Mouse (Mus musculus): ENCODE data around the gene Sema3d. TPM values are rescaled to one million over a fixed set of nuclear protein-coding genes. Genes with fewer than 3 reads are reported as not detected.

Gene Sema3d
- polyA plus RNA-seq, 1 experiment, result not detected

DNA sequence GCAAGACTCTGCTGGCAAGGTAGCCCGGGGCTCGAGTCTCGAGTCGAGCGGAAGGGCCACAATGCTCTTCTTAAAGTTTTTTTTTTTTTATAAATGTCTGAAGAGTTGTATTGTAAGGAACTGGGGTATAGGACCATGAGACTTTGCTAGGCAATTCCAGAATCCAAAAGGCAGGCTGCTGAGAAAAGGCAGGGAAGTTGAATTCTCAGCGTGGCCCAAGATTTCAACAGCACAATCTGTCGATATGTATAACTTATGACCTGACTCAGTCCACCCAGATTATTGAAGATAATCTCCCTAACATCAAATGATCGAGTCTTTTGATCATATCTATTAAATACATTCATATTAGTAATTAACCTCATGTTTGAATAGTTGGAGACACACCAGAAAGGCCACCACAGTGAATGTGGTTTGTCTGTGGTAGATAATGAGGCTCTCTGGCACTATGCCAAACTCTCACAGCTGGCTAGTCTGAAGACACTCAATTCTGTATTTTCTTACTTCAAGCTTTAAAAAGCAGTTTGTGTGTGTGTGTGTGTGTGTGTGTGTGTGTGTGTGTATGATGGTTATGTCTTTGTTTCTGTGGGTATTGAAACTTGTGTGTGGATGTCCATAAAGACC, 166.0 kb downstream of the Sema3d start:
- no peak for TF ChIP-seq POLR2A (IDR thresholded peaks at IDR 0.05; ENCODE audit: borderline replicate concordance, low read depth, low read length)
- TF ChIP-seq CTCF (IDR thresholded peaks at IDR 0.05; ENCODE audit: low read depth, low read length), result no peak
- Histone ChIP-seq H3K4me1 (ENCODE audit: control insufficient read depth, insufficient read depth, low read length) (no peaks in the 10 kb centered on the region), H3K27ac (ENCODE audit: insufficient read depth, low read depth, low read length) (no peak overlapping the region), H3K4me3 (ENCODE audit: insufficient read depth, low read length) (no peak overlapping the region)

DNA sequence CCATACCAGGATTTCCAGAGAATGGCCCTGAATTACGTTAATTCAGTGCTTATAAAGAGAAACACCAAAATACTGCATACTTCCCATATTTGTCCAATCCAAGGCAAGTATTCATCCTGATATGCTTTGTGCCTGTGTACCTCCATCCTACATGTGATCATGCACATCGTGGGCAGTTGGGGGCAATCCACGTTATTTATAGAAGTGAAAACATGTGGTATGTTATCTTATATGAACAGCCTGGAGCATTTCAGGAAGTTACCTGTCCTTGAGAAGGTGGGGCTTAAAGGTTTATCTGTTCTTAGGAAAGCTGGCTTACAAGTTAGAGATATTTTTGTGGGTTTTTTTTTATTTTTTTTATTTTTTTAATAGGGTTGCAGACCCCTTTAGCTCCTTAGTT, 172.2 kb downstream of the Sema3d start:
- TF ChIP-seq CTCF (IDR thresholded peaks at IDR 0.05; ENCODE audit: low read depth, low read length) (no peak), POLR2A (IDR thresholded peaks at IDR 0.05; ENCODE audit: borderline replicate concordance, low read depth, low read length) (no peak)

DNA sequence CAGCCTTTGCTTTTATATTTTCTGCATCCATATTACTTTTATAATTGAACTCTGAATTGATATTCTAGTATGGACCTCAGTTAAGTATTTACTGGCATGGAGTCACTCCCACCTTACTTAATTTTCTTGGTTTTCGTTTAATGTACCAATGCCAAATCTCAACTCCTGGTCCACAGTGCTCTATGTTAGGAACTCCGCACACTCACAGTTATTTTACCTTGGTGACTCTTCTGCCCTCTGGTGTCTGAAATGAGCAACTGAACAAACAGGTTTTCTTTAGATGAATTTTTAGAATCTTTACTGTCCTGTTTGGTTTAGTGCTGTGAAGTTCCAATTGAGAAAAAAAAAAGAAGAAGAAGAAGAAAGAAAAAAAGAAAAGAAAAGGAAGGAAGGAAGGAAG, 174.7 kb downstream of the Sema3d start:
- Histone ChIP-seq H3K4me3 (ENCODE audit: insufficient read depth, low read length) (no peak overlapping the region), H3K27ac (ENCODE audit: insufficient read depth, low read depth, low read length) (no peak overlapping the region), H3K4me1 (ENCODE audit: control insufficient read depth, insufficient read depth, low read length) (no peaks in the 10 kb centered on the region)
- no peak for TF ChIP-seq POLR2A (IDR thresholded peaks at IDR 0.05; ENCODE audit: borderline replicate concordance, low read depth, low read length)
- TF ChIP-seq CTCF (IDR thresholded peaks at IDR 0.05; ENCODE audit: low read depth, low read length), result no peak

More for the DNA sequence above, 172.2 kb downstream of the Sema3d start:
- Histone ChIP-seq H3K4me3 (ENCODE audit: insufficient read depth, low read length) (no peak overlapping the region), H3K27ac (ENCODE audit: insufficient read depth, low read depth, low read length) (no peak overlapping the region), H3K4me1 (ENCODE audit: control insufficient read depth, insufficient read depth, low read length) (no peaks in the 10 kb centered on the region)

DNA sequence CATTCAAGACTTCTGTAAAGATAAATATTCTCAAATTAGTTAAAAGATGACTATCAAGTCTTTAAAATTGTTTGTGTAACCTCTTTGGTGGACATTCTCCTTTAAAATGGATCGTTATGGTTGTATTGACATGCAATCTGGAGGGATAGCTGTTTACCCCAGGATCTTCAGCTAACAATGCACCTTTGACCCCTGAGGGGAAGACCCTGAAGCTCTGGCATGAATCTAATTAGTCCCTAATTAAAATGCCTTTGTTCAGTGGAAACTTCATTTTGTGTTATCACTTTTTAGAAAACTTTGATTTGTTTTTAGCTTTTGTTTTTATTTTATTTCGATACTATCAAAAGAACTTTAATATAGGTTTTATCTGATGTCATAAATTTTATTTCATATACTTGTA, 178.6 kb downstream of the Sema3d start:
- Histone ChIP-seq H3K4me3 (ENCODE audit: insufficient read depth, low read length) (no peak overlapping the region), H3K4me1 (ENCODE audit: control insufficient read depth, insufficient read depth, low read length) (no peaks in the 10 kb centered on the region), H3K27ac (ENCODE audit: insufficient read depth, low read depth, low read length) (no peak overlapping the region)
- no peak for TF ChIP-seq CTCF (IDR thresholded peaks at IDR 0.05; ENCODE audit: low read depth, low read length)
- TF ChIP-seq POLR2A (IDR thresholded peaks at IDR 0.05; ENCODE audit: borderline replicate concordance, low read depth, low read length), result no peak

DNA sequence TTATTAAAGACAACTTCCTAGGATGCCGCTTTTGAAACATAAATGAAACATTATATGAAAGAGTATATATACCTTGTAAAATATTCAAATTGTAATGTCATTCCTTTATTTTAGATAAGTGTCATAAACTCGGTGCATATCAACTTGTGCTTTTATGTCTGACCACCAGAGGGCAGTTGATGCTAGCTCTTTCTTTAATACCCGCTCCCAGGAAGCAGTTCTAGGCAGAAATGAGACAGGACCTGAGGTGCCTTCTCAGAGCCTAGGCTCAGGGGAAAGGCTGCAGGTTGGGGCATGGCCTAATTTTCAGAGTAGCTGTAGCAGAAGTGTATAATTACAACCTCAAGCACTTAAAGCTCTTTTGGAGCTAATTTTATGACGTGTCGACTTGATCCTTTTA, 179.0 kb downstream of the Sema3d start:
- H3K4me1 ChIP-seq (ENCODE audit: control insufficient read depth, insufficient read depth, low read length), result no peaks in the 10 kb centered on the region
- no peak for TF ChIP-seq POLR2A (IDR thresholded peaks at IDR 0.05; ENCODE audit: borderline replicate concordance, low read depth, low read length)
- peak; percentile 39; the same call in 1 of the 2 replicates for TF ChIP-seq CTCF (IDR thresholded peaks at IDR 0.05; ENCODE audit: low read depth, low read length)
- H3K27ac ChIP-seq (ENCODE audit: insufficient read depth, low read depth, low read length), result no peak overlapping the region
- no peak overlapping the region for H3K4me3 ChIP-seq (ENCODE audit: insufficient read depth, low read length)

DNA sequence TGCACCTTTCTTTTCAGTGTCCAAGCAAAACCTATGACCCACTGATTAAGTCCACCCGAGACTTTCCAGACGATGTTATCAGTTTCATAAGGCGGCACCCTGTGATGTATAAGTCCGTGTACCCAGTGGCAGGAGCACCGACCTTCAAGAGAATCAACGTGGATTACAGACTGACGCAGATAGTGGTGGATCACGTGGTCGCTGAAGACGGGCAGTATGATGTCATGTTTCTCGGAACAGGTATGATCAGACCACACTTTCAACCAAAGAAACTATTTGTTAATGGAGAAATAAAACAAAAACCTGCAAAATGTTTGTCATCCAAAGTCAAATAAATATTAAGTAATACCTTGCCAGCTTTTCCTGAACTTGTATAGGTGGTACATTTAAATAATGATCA, 179.9 kb downstream of the Sema3d start:
- no peaks in the 10 kb centered on the region for H3K4me1 ChIP-seq (ENCODE audit: control insufficient read depth, insufficient read depth, low read length)
- H3K27ac ChIP-seq (ENCODE audit: insufficient read depth, low read depth, low read length), result no peak overlapping the region
- TF ChIP-seq POLR2A (IDR thresholded peaks at IDR 0.05; ENCODE audit: borderline replicate concordance, low read depth, low read length) (no peak), CTCF (IDR thresholded peaks at IDR 0.05; ENCODE audit: low read depth, low read length) (no peak)
- H3K4me3 ChIP-seq (ENCODE audit: insufficient read depth, low read length), result no peak overlapping the region

DNA sequence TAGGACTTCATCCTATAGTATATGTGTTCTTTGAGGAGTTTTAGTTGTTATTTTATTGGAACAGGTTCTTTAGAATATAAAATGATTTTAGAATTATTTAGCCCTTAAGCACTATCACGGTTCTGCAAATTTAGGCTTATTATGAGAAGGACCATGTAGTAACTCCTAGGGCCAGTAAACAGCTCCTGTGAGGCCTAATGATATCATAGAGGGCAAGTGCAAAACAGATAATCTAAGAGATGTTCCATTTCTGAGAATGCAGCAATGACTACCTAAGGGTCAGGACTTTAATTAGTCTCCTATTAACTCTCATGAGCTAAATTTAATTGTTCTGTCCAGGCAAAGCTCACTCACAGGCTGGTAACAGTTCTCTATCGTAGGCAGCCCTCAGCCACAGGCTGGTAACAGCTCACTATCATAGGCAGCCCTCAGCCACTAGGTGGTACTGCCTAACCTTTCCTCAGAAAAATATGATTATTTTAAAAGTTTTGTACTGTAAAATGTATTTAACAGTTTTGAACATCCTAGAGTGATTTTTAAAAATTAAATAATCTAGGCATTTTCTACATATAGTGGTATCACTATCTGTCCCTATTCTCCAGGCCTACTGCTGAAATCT, 181.5 kb downstream of the Sema3d start:
- no peak for TF ChIP-seq CTCF (IDR thresholded peaks at IDR 0.05; ENCODE audit: low read depth, low read length)
- no peak for TF ChIP-seq POLR2A (IDR thresholded peaks at IDR 0.05; ENCODE audit: borderline replicate concordance, low read depth, low read length)
- Histone ChIP-seq H3K4me3 (ENCODE audit: insufficient read depth, low read length) (no peak overlapping the region), H3K4me1 (ENCODE audit: control insufficient read depth, insufficient read depth, low read length) (no peaks in the 10 kb centered on the region), H3K27ac (ENCODE audit: insufficient read depth, low read depth, low read length) (no peak overlapping the region)

DNA sequence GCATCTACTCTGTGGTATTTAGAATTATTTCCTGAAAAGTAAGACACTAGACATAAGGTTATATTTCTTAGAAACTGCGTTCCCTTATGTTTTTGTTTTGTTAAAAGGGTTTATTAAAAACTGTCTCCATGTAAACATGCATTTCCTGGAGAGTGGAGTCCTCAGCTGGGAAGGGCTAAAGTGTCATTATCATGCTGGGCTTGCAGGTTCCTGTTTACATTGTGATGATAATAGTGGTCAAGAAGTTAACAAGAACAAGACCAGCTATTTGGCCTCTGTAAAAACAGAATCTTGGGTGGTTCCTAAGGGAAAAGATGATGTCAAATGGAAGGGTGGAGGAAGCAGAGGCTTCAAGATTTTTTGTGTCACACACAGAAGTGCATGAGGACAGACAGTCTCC, 183.4 kb downstream of the Sema3d start:
- TF ChIP-seq CTCF (IDR thresholded peaks at IDR 0.05; ENCODE audit: low read depth, low read length) (no peak), POLR2A (IDR thresholded peaks at IDR 0.05; ENCODE audit: borderline replicate concordance, low read depth, low read length) (no peak)
- Histone ChIP-seq H3K27ac (ENCODE audit: insufficient read depth, low read depth, low read length) (no peak overlapping the region), H3K4me3 (ENCODE audit: insufficient read depth, low read length) (no peak overlapping the region), H3K4me1 (ENCODE audit: control insufficient read depth, insufficient read depth, low read length) (no peaks in the 10 kb centered on the region)

DNA sequence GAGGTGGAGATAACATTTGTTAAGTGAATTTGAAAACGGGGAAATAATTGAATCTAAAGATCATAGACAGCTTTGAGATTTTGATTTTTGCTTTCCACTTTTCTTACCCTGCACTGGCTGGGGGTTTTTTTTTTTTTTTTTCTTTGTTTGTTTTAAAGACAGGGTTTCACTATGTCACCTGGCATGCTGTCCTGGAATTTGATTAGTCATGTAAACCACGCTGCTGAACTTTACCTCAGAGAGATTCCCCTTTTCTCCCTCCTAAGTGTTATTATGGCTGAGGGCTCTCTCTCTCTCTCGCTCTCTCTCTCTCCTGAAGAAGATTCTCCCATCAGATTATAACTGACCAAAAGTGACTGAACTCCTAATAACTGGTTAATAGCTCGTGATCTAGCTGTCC, 191.4 kb downstream of the Sema3d start:
- Histone ChIP-seq H3K4me3 (ENCODE audit: insufficient read depth, low read length) (no peak overlapping the region), H3K4me1 (ENCODE audit: control insufficient read depth, insufficient read depth, low read length) (no peaks in the 10 kb centered on the region), H3K27ac (ENCODE audit: insufficient read depth, low read depth, low read length) (no peak overlapping the region)
- TF ChIP-seq CTCF (IDR thresholded peaks at IDR 0.05; ENCODE audit: low read depth, low read length) (no peak), POLR2A (IDR thresholded peaks at IDR 0.05; ENCODE audit: borderline replicate concordance, low read depth, low read length) (no peak)

DNA sequence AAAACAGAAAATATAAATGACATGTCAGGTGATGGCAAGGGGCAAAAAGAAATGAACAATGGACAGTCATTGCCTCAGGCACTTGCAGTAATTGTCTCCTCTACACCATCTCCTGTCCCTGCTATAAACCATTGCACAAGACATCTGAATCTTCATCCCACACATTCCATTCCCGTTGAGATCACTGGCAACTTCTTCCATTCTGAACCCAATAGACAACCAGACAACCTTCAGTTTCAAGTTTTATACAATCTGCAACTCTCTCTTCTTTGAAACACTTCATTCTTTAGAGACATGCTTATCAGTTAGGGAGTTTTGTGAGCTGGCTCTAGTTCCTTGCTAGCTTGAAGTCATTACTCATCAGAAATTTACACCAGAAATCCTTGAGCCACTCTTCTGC, 192.1 kb downstream of the Sema3d start:
- TF ChIP-seq POLR2A (IDR thresholded peaks at IDR 0.05; ENCODE audit: borderline replicate concordance, low read depth, low read length) (no peak), CTCF (IDR thresholded peaks at IDR 0.05; ENCODE audit: low read depth, low read length) (no peak)
- Histone ChIP-seq H3K27ac (ENCODE audit: insufficient read depth, low read depth, low read length) (no peak overlapping the region), H3K4me1 (ENCODE audit: control insufficient read depth, insufficient read depth, low read length) (no peaks in the 10 kb centered on the region), H3K4me3 (ENCODE audit: insufficient read depth, low read length) (no peak overlapping the region)

All from bone marrow macrophage, adult 2 months (primary cell).